Mouse (Mus musculus): ENCODE measurements at regions not wholly inside any gene's neighbourhood (a gene's known extent, or its start where the extent isn't known, plus 50 kb on each side); places are given as distances from the start of the nearest gene placed in this dataset.
A peak's percentile ranks its signal among the peaks of the same experiment; 100 is the strongest.

DNA sequence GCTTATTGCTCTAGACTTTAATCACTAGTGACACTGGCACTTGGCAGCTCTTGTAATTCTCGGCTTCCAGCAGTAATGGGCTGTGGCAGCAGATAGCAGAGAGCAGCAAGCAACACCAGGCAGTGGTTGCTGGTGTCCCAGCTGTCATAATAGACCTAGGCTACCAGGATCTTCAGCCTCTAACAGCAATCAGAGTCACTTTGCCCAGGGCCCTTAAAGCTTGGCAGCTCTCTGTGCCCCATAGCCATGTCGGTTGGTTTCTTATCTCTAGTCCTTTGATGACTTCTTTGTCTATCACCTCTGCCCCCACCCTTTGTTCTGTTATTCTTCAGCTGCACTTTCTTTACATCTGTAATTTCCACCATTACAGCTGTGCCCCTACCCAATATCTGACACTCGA lies 735.9 kb downstream of the Gm826 start:
- no peak for DNase-seq (ENCODE audit: extremely low spot score in 1 of 2, low spot score in 1 of 2)

DNA sequence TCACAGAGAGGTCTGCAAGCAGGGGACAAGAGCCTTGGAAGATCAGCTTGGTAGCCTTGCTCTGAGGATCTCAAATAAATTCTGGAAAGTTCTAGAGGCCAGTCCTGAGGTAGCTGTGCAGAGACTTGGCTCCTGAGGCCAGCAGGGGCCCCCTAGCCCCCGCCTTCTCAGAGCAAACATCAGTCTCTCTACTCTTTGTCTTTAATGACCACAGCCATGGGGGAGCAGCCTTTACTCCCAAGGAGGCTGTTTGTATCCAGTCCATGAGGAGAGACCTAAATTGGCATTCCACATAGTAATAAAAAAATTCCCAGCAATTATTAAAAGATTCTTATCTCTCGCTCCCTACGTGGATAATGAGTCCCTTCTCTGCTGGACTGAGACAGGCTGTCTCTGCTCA lies 726.8 kb downstream of the Gm826 start:
- no peak for DNase-seq (ENCODE audit: extremely low spot score in 1 of 2, low spot score in 1 of 2)

DNA sequence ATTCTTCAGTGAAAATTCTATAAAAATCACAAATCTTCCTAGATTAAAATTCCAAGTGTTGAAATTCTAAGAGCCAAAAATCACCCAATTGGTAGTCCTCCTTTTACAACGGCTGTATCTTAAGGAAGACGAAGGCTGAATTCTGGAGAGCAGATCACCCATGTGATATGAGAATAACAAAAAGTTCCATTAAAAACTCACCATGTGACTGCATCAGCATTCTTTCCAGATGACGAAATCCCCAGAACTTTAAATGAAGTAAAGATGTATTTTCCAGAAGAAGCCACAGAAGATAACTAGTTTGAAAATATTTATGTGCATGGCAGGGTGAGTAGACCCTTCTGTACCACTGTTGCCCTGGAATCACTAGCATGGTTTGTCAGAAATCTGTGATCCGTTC lies 723.5 kb downstream of the Gm826 start:
- no peak for DNase-seq (ENCODE audit: extremely low spot score in 1 of 2, low spot score in 1 of 2)

DNA sequence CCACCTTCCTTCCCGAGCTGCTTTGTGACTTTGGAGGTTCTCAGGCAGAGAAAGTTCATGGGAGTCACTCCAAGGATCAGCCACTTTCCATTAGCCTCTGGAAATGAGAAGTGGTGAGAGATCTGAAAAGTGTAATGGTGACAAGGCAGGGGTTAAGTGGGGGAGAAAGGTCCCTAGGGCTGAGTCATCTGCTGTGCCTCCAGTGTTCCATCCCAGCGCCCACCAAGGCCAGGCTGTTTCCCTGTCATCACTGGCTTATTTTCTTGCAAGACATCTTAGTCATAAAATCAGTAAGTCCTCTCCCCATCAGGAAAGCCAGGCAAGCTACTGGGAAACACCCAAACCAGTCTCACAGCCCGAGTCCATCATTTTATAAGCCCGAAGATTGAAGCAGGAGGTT lies 717.3 kb downstream of the Gm826 start:
- DNase-seq (ENCODE audit: extremely low spot score in 1 of 2, low spot score in 1 of 2): no peak

DNA sequence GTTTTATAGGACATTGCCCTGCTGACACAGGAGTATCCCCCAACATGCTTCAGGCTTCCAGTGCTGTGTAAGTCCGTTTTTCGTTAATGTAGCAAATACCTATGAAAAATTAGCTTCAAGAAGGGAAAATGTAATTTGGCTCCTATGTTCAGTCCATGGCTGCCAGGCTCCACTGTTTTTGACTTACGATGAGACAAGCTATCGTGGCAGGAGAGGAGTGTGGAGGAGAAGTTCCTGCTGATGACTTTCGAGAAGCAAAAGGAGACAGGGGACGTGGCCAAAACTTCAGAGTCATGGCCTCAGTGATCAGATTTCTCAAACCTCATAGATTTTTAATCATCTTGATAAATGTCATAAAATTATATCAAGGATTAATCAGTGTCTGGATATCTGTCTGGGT lies 712.7 kb downstream of the Gm826 start:
- no peak for DNase-seq (ENCODE audit: extremely low spot score in 1 of 2, low spot score in 1 of 2)

DNA sequence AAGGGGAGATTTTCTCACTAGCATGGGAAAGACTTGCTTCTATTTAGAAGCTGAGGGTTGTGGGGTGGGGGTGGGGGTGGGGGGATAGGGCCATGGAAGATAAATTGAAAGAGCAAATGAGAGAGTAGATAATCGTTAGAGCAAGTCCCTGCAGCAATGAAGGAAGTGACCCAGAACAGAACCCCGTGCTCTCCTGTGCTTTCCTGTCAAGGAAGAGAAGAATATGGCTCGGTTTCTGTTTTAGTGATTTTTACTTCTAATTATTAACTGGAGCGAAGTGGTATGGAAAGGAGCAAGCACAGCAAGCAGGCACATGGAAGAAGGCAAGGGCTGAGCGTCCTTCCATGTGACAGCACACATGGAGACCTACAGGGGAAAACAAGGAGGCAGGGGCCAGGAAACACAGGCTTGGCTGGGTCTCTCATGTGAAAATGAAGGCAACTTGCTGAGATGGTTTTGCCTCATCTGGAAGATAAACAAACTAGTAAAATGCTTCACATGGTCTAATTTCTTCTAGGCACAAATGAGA lies 711.8 kb downstream of the Gm826 start:
- no peak for DNase-seq (ENCODE audit: extremely low spot score in 1 of 2, low spot score in 1 of 2)

DNA sequence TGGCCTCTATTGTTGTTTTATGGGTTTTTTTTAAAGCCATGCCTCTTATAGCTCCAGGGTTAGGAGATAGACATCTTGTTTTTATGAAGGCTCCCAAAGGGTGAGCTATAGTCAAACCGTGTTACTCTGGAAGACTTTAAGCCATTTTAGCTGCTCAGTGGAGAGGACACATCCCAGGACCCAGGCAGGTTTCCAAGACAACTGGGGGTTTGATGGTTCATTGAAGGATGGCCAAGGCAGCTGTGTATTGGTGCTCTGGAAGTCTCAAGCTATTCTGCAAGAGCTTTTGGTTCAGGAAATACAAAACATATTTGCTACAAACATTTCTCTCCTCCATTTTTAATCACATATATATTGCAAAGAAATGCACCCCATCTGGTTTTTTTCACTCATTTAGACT lies 708.7 kb downstream of the Gm826 start:
- no peak for DNase-seq (ENCODE audit: extremely low spot score in 1 of 2, low spot score in 1 of 2)

DNA sequence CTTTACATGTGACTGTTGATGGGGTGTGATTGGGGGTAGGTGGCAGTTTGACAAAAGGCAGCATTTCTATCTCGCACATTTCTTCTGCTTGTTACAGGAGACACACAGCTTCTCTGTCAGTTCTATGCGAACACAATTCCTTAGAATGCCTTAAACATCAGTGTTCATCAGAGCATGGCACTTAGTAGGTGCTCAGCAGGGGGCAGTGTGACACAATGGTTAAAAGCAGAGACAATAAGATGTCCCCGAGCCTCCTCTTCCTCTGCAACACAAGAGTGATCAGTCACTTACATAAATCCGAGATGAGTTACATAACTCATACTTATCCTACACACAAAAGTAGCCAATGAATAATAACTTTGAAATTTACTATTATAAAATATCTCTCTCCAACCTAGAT lies 688.1 kb downstream of the Gm826 start:
- DNase-seq (ENCODE audit: extremely low spot score in 1 of 2, low spot score in 1 of 2): peak; percentile 13 to 51

DNA sequence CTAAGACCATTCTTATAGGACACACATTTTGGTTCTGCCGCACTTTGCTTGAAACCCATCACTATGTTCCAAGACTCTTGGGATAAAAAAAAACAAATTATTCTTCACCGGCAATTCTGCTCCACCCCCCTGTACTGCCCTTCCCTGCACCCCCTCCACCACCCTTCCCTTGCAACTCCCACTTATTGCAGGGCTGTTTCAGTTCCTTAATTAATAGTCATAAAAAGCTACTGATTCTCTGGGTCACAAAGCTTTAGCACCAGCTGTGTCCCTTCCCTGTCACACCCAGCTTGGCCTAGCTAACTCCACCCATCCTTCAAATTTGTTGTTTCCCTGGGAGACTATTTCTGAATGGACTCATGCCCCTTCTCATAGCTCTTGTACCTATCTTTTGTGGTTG lies 687.4 kb downstream of the Gm826 start:
- no peak for DNase-seq (ENCODE audit: extremely low spot score in 1 of 2, low spot score in 1 of 2)

DNA sequence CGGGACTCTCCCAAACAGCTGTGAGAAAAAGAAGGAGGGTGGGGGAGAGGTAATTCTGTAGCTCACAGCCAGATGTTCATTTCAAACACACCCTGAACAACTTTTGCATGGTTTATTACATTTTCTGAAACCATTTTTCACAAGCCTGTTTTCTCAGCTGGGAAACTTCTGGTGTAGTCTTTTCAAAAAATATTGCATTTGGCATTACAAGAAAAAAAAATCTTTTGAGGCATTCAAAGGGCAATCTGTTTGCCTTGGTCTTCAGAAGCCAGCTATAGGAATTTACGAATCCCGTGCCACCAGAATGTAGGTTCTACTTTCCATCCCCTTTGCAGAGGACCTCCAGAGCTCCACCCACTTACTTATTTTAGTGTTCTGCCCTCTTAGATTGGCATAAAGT lies 681.7 kb downstream of the Gm826 start:
- no peak for DNase-seq (ENCODE audit: extremely low spot score in 1 of 2, low spot score in 1 of 2)

DNA sequence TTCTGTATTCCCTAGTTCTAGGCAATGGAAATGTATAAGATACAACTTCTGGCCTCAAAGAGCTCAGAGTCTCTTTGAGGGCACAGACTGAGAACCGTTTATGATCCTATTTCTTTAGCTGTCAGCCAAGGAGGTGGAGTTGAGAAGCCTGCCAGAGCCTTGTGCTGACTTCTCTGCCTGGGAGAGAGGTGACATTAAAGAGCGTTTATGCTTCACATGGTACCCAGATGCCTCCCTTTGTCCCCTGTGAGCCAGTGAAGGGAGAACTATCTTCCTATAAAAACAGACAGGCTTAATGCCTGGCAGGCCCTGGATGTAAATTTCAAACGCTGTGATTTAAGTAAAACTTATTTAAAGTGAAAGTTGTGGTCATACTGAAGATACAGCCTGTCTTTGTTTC lies 657.1 kb downstream of the Gm826 start:
- no peak for DNase-seq (ENCODE audit: extremely low spot score in 1 of 2, low spot score in 1 of 2)

DNA sequence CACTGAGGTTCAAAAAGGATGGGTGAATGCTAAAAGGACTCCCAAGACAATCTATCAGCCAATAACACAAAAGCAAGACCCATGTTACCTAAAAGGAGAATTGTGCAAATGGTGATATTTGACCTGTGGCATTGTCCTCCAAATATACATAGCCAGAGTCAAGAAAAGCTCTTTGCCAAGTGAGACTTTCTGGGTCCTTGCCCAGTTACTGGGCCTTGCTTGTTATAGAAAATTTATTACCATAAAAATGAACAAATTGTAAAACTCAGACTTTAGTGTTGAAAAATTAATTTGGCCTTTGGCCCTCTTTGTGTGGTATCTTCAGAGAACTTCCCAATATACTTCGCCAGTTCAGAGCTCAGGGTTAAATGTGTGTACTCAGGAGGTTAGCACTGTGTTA lies 653.3 kb downstream of the Gm826 start:
- no peak for DNase-seq (ENCODE audit: extremely low spot score in 1 of 2, low spot score in 1 of 2)

DNA sequence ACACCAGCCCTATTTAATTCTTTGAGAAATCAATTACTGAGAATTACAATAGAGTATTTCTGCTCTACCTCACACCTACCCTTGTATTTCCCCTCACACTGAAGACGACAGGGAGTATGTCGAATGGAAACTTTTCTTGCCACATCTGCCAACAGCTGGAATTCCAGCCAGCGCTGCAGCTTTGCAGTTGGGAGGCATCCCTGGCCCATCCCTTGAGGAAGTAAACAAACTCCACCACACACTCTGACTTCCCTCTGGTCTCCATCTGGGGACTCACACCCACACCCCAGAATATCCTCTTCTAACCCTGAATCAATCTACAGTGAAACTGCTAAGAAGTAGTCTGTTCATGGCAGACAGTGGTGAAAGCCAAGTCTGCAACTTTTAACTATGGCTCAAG lies 630.9 kb downstream of the Gm826 start:
- DNase-seq (ENCODE audit: extremely low spot score in 1 of 2, low spot score in 1 of 2): no peak

DNA sequence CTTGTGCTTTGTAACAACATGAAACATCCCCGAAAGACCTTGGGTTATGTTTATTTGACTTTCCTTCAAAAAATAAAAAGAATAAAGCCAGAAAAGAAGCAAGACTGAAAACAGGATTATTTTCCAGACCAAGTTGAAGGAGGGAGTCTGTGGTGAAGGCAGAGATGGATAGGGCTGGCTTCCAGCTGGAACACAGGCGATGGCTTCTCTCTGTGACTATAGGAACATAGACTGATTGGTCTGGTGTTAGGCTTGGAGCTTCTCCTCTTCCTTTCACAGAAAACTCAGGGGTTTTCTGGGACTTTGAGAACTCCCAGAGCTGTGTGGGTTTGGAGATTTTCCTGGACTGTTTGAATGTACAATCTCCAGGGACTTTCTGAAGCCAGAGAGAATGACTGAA lies 625.8 kb downstream of the Gm826 start:
- DNase-seq (ENCODE audit: extremely low spot score in 1 of 2, low spot score in 1 of 2): no peak

DNA sequence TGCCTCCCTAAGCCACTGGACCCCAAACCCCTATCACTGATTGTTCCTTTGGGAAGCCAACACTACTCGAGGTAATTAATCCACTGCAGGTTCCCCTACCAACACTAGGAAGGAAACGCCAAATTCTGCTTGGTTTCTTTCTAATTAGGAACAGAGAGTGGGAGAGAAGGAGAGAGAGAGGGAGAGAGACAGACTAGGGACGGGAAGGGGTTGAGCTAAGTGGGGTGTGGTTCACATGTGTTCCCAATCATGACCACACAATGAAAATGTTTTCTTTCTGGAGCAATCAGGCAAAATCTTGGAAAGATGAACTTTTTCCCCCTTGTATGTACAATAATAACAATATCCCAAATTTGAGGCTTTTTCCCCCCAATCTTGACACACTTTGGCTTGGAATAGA lies 619.3 kb downstream of the Gm826 start:
- no peak for DNase-seq (ENCODE audit: extremely low spot score in 1 of 2, low spot score in 1 of 2)

DNA sequence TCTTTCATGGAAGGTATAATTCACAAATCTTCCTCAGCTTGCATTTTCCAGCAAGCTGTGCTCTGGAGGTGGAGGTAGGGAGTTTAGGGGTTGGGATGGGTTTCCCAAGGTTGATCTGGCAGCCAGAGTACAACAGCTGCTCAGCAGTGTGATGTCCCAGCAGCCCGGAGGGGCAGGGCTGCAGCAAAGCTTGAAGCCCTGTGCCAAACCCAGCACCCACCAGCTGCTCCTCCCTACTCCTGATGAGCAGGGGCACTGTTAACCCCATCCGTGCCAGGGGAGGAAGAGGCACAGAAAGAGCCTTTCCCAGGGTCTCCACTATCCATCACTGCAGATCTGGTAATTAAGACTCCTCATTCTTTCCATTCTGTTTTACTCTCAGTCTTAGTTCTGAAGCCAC lies 615.2 kb downstream of the Gm826 start:
- DNase-seq (ENCODE audit: extremely low spot score in 1 of 2, low spot score in 1 of 2): no peak

DNA sequence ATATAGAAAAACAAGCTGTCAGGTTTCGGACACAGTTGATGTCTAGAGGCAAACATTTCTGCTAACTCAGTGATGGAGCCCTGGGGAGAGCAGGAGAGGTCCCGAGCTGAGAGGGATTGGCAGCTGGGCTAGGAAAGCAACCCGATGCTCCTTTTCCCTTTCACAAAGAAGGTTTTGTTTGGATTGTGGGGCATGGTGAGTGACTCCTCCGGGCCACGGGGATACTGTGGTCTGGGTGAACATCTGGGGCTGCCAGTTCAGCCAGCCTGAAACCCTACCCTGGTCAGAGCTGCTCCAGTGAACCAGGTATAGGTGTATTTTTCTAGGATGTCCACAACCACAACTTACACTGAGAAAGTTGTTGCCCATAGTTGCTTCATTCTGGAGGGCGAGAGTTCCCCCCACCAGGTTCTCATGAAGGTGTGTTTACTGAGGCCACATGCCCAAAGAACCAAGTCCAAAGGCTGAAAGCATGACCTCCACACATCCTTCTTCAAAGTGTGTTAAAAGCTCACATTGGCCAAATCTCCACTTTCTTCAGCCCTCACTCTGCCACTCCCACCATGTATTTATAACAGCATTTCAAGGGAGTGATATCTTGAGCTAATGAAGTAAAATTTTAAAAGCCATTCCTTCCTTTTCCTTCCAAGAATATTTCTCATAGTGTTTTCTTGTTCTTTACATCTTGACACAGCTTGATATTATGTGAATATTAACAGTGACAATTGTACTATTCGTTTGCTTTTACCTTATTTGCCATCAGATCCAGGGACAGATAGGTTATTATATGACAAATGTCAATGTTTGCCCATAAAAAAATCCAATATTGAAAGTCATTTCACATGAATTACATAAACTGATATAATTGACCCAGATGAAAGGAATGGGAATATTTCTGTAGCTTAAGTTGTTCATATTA lies 608.5 kb downstream of the Gm826 start:
- no peak for DNase-seq (ENCODE audit: extremely low spot score in 1 of 2, low spot score in 1 of 2)

DNA sequence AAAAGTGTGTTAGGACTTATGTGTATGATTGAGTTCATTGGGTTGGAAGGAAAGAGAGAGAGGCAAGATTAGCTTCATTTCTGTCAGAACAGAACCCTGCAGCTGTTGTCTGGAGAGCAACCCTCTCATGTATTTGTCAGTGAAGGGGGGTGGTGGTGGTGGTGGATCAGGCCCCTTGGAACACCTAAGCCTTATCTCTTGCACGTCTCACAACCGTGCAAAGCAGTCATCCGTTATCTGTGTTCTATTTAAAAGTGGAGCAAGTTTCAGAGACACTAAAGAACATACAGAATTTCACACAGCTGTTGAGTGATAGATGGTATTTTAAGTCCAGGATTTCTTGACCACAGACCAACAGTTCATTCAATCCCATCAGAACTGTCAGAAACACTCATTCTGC lies 604.7 kb downstream of the Gm826 start:
- DNase-seq (ENCODE audit: extremely low spot score in 1 of 2, low spot score in 1 of 2): no peak

DNA sequence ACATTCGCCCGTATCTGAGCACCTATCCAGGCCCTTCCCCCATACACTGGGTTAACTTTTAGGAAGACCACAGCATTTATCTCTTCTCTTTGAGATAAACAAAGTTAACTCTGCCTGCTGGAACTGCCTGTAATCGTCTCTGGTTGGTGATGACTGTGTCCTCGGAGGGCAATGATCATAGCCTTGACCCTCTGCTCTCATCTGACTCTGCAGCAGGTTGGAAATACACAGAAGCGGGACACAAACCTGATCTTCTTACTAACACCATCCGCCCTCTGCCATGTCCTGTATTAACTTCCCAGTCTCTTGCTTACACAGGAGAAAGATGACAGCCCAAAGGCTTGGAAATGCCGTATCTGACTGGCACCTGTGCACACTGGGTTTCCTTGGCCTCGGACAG lies 603.7 kb downstream of the Gm826 start:
- DNase-seq (ENCODE audit: extremely low spot score in 1 of 2, low spot score in 1 of 2): no peak

DNA sequence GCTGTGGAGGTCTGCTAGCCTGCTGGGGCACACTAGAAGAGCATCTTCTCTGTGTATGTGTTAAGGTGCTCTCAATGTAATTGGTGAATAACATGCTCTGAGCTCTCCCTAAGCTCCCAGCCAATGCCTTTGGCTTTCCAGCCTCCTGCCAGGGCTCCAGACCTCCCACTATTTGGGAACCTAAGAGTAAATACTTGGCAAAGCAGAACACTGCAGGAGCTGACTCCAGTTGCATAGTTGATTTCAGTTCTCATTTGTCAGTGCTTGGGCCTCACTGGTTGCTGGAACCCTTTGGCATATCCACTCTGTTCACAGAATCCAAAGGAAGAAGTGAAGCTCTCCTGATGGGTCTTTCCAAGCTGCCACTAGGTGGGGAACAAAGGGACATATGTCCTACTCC lies 602.7 kb downstream of the Gm826 start:
- DNase-seq (ENCODE audit: extremely low spot score in 1 of 2, low spot score in 1 of 2): no peak

DNA sequence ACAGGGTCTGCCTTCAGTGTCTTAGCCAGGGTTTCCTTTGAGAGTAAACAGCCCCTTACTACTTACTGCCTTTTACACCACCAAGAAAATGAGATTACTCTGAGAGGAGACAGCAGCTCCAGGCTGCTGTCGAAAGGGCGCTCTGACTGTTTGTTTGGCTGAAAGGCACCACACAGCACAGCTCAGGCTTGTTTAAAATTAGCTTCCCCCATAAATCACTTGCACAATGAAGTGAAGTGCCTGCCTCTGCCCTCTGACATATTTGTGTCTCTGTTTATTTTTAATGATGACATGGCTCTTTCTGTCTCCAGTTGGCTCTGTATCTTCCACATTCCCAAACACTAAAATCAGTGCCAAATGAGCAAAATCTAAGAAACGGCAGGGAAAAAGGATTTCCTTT lies 601.5 kb downstream of the Gm826 start:
- no peak for DNase-seq (ENCODE audit: extremely low spot score in 1 of 2, low spot score in 1 of 2)

DNA sequence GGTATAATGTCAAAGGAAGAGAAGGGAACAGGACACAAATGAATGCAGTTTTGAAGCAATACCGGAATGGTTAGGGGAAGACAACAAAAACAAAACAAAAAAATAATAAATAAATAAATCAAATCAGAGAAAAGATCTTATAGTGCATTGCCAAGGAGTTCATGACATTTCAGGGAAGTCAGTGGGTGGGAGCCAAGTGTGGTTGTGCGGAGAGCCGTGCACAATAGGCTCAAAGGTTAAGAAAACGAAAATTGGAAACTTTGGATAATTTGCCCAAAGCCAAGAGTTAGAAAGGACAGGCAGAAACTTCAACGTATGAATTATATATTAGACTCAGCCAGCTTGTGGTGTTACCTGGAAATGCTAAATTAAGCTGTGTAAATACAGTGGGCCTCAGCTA lies 599.4 kb downstream of the Gm826 start:
- no peak for DNase-seq (ENCODE audit: extremely low spot score in 1 of 2, low spot score in 1 of 2)
